Mouse (Mus musculus) CH12.LX (cell line): Measurements from ENCODE around the gene Pdia4. TPM values are rescaled to one million over a fixed set of nuclear protein-coding genes. Genes with fewer than 3 reads are reported as not detected.

Experiments
- DNase-seq: peaks from one replicate; pipeline ENCODE4 v3.0.0-alpha.2; 2013; ENCODE audit errors: extremely low read depth
- H3K27ac ChIP-seq: 2 replicates; pipeline ENCODE4 v1.5.1; 2012; ENCODE audit warnings: low read depth, mild to moderate bottlenecking, control low read depth, moderate library complexity; ENCODE audit not compliant: insufficient read depth
- H3K27me3 ChIP-seq: replicated peaks from 2 replicates; pipeline ENCODE3; 2012; ENCODE audit warnings: inconsistent platforms
- H3K36me3 ChIP-seq, 2 experiments: replicated peaks in 1 of 2; 2 replicates each; pipeline versions ENCODE3 to v1.6.1; 2012; ENCODE audit warnings: inconsistent platforms in 1 of 2, low read length in 1 of 2, mild to moderate bottlenecking in 1 of 2, mixed read lengths in 1 of 2, moderate library complexity in 1 of 2; ENCODE audit not compliant: control insufficient read depth in 1 of 2, insufficient read depth in 1 of 2
- H3K4me1 ChIP-seq, 2 experiments: 2 replicates each; pipeline ENCODE4 v1.6.1; 2012; ENCODE audit warnings: inconsistent platforms in 1 of 2, moderate library complexity in 1 of 2; ENCODE audit not compliant: insufficient read depth in 2 of 2, control insufficient read depth in 1 of 2
- H3K4me2 ChIP-seq: 2 replicates; pipeline ENCODE4 v1.6.1; 2012; ENCODE audit warnings: low read depth, mild to moderate bottlenecking, control low read depth; ENCODE audit not compliant: poor library complexity, insufficient read depth, severe bottlenecking
- H3K4me3 ChIP-seq, 3 experiments: fragments of 150-350 bp in 1 of 3; sonication (generic) in 1 of 3; replicated peaks in 1 of 3; 2 replicates each; pipeline versions ENCODE3 to v1.5.1; 2011 to 2012; ENCODE audit warnings: low read depth in 2 of 3, low read length in 2 of 3, mild to moderate bottlenecking in 2 of 3, moderate library complexity in 2 of 3, control low read depth in 1 of 3, improper control_type of control experiment in 1 of 3, inconsistent platforms in 1 of 3, mixed read lengths in 1 of 3; ENCODE audit not compliant: poor library complexity in 1 of 3
- H3K79me2 ChIP-seq: replicated peaks from 2 replicates; pipeline ENCODE4 v1.6.1; 2012; ENCODE audit warnings: mild to moderate bottlenecking, moderate library complexity; ENCODE audit not compliant: control insufficient read depth, poor library complexity, insufficient read depth, severe bottlenecking; ENCODE audit errors: extremely low read depth
- H3K9ac ChIP-seq: 2 replicates; pipeline ENCODE4 v1.6.1; 2012; ENCODE audit warnings: low read depth, mild to moderate bottlenecking, control low read depth, moderate library complexity; ENCODE audit not compliant: insufficient read depth
- H3K9me3 ChIP-seq: replicated peaks from 2 replicates; pipeline ENCODE3; 2012; ENCODE audit warnings: low read length, inconsistent platforms, mixed read lengths
- BHLHE40 ChIP-seq: IDR thresholded peaks from 2 replicates; pipeline ENCODE4 v1.6.1; 2011; ENCODE audit warnings: mild to moderate bottlenecking, low read depth, low read length, improper control_type of control experiment
- CHD1 ChIP-seq: IDR thresholded peaks from 2 replicates; pipeline ENCODE4 v1.6.1; 2012; ENCODE audit warnings: low read depth, low read length, improper control_type of control experiment, inconsistent platforms
- CHD2 ChIP-seq: IDR thresholded peaks from 2 replicates; pipeline ENCODE4 v1.6.1; 2011; ENCODE audit warnings: low read length, improper control_type of control experiment
- CTCF ChIP-seq, 2 experiments: IDR thresholded peaks in 1 of 2; conservative IDR thresholded peaks in 1 of 2; 2 replicates each; pipeline ENCODE4 v1.5.1; 2011 to 2012; ENCODE audit warnings: low read depth in 2 of 2, low read length in 2 of 2, improper control_type of control experiment in 1 of 2, inconsistent platforms in 1 of 2, mild to moderate bottlenecking in 1 of 2, moderate library complexity in 1 of 2
- ELF1 ChIP-seq: IDR thresholded peaks from 2 replicates; pipeline ENCODE4 v1.6.1; 2014; ENCODE audit warnings: low read depth, mild to moderate bottlenecking, inconsistent platforms, low read length, improper control_type of control experiment
- GABPA ChIP-seq: IDR thresholded peaks from 2 replicates; pipeline ENCODE4 v1.6.1; 2012; ENCODE audit warnings: low read depth, low read length, improper control_type of control experiment, inconsistent platforms; ENCODE audit not compliant: insufficient replicate concordance
- HCFC1 ChIP-seq: IDR thresholded peaks from 2 replicates; pipeline ENCODE4 v1.6.1; 2012; ENCODE audit warnings: low read depth, mild to moderate bottlenecking, inconsistent platforms, low read length, improper control_type of control experiment
- IRF4 ChIP-seq: IDR thresholded peaks from 2 replicates; pipeline ENCODE4 v1.6.1; 2014; ENCODE audit warnings: low read depth, mild to moderate bottlenecking, inconsistent platforms, low read length, improper control_type of control experiment
- JUN ChIP-seq: IDR thresholded peaks from 2 replicates; pipeline ENCODE4 v1.6.1; 2011; ENCODE audit warnings: low read depth, mild to moderate bottlenecking, low read length, improper control_type of control experiment, moderate library complexity; ENCODE audit not compliant: insufficient read depth
- KAT2A ChIP-seq: IDR thresholded peaks from 2 replicates; pipeline ENCODE4 v1.6.1; 2012; ENCODE audit warnings: low read length, improper control_type of control experiment, inconsistent platforms; ENCODE audit not compliant: insufficient replicate concordance
- MAFK ChIP-seq: IDR thresholded peaks from 2 replicates; pipeline ENCODE4 v1.6.1; 2011; ENCODE audit warnings: low read length, improper control_type of control experiment; ENCODE audit not compliant: insufficient replicate concordance
- MAX ChIP-seq: IDR thresholded peaks from 2 replicates; pipeline ENCODE4 v1.6.1; 2011; ENCODE audit warnings: low read length, improper control_type of control experiment
- MAZ ChIP-seq: IDR thresholded peaks from 2 replicates; pipeline ENCODE4 v1.6.1; 2012; ENCODE audit warnings: low read depth, mild to moderate bottlenecking, inconsistent platforms, low read length, improper control_type of control experiment, moderate library complexity
- MEF2A ChIP-seq: IDR thresholded peaks from 2 replicates; pipeline ENCODE4 v1.6.1; 2014; ENCODE audit warnings: low read depth, mild to moderate bottlenecking, inconsistent platforms, low read length, improper control_type of control experiment, borderline replicate concordance
- MXI1 ChIP-seq: IDR thresholded peaks from 2 replicates; pipeline ENCODE4 v1.6.1; 2011; ENCODE audit warnings: mild to moderate bottlenecking, low read depth, low read length, improper control_type of control experiment
- NELFE ChIP-seq: IDR thresholded peaks from 2 replicates; pipeline ENCODE4 v1.6.1; 2011; ENCODE audit warnings: low read depth, low read length, improper control_type of control experiment
- POLR2A ChIP-seq: IDR thresholded peaks from 2 replicates; pipeline ENCODE4 v1.6.1; 2011; ENCODE audit warnings: low read depth, mild to moderate bottlenecking, improper control_type of control experiment, low read length
- SIN3A ChIP-seq: IDR thresholded peaks from 2 replicates; pipeline ENCODE4 v1.6.1; 2012; ENCODE audit warnings: low read length, improper control_type of control experiment, inconsistent platforms
- SMC3 ChIP-seq: IDR thresholded peaks from 2 replicates; pipeline ENCODE4 v1.6.1; 2011; ENCODE audit warnings: low read depth, low read length, improper control_type of control experiment
- UBTF ChIP-seq: IDR thresholded peaks from 2 replicates; pipeline ENCODE4 v1.6.1; 2012; ENCODE audit warnings: low read depth, mild to moderate bottlenecking, inconsistent platforms, low read length, improper control_type of control experiment, moderate library complexity
- USF1 ChIP-seq: IDR thresholded peaks from 2 replicates; pipeline ENCODE4 v1.6.1; 2014; ENCODE audit warnings: low read depth, mild to moderate bottlenecking, inconsistent platforms, low read length, improper control_type of control experiment
- USF2 ChIP-seq: conservative IDR thresholded peaks from 2 replicates; pipeline ENCODE4 v1.6.1; 2011; ENCODE audit warnings: low read depth, low read length, improper control_type of control experiment
- ZC3H11A ChIP-seq: IDR thresholded peaks from 2 replicates; pipeline ENCODE4 v1.6.1; 2012; ENCODE audit warnings: low read depth, mild to moderate bottlenecking, inconsistent platforms, low read length, improper control_type of control experiment
- ZMIZ1 ChIP-seq: IDR thresholded peaks from 2 replicates; pipeline ENCODE4 v1.6.1; 2012; ENCODE audit warnings: low read depth, mild to moderate bottlenecking, inconsistent platforms, low read length, improper control_type of control experiment
- dilution Hi-C: fragments of 300-500 bp; cut with MboI; formaldehyde crosslinking; loops from 2 replicates; pipeline ENCODE4 v1.14.3; 2020; ENCODE audit warnings: low sequenced_read_pairs; ENCODE audit not compliant: extremely low pct_unique_long_range_greater_than_20kb, extremely low pct_ligation_motif_present
- in situ Hi-C: fragments of 300-500 bp; cut with MboI; formaldehyde crosslinking; loops from 3 replicates; pipeline ENCODE4 v1.14.3; 2019; ENCODE audit warnings: low sequenced_read_pairs, low pct_ligation_motif_present, low pct_unique_long_range_greater_than_20kb, mixed read lengths
- polyA plus RNA-seq: library from polyadenylated mRNA; unstranded; fragments of >175 nt; gene quantifications from 2 replicates; pipeline ENCODE4 v1.2.1, GENCODE M21; 2012; ENCODE audit warnings: low read depth; ENCODE audit not compliant: insufficient read length
- total RNA-seq, 2 experiments: library from RNA; depleted of rRNA; stranded (reverse); fragments of 300-350 nt in 1 of 2; fragments of >200 nt in 1 of 2; gene quantifications; 2 replicates each; pipeline ENCODE4 v1.2.3; 2012 to 2014

Gene Pdia4
- total and polyA plus RNA-seq, 3 experiments = 186 to 242 (median 204) TPM

DNA sequence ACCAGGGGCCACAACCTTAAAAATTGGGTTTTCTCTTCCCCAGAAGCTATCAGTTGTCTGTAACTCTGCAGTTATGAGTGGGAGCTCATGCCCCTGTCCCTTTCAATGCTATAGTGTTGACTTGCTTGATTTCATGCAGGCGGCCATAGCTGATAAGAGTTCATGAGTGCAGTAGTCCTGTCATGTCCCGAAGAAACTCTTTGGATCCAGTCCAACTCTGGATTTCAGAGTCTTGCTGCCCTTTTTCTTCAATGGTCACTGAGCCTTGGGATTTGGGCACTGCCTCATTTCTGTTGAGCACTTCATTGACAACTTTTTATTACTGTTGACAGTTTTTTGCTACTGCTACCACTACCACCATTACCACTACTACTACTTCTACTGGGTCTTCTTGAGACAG is 24.4 kb upstream of the Pdia4 start:
- Histone ChIP-seq H3K9me3 (no peaks in the 10 kb centered on the region), H3K27me3 (no peaks in the 10 kb centered on the region), H3K4me1 (peaks cover 0 to 14% of the 10 kb centered on the region in 2 experiments; a peak in 3 of 4 replicates), H3K4me2 (no peak overlapping the region), H3K27ac (no peak overlapping the region), H3K36me3 (peaks cover 12 to 17% of the 10 kb centered on the region in 2 experiments), H3K9ac (no peak overlapping the region), H3K4me3 (no peak overlapping the region), H3K79me2 (peaks cover 7% of the 10 kb centered on the region; the same call in 1 of the 2 replicates)
- dilution Hi-C loops = no loop called here
- no peak for DNase-seq
- in situ Hi-C loops = no loop called here
- TF ChIP-seq CTCF (conservative IDR thresholded peaks at IDR 0.05 in 1 of 2, IDR thresholded peaks at IDR 0.05 in 1 of 2; ENCODE audit: low read depth in 2 of 2, low read length in 2 of 2) (no peak), JUN (no peak), CHD2 (no peak), GABPA (no peak)

DNA sequence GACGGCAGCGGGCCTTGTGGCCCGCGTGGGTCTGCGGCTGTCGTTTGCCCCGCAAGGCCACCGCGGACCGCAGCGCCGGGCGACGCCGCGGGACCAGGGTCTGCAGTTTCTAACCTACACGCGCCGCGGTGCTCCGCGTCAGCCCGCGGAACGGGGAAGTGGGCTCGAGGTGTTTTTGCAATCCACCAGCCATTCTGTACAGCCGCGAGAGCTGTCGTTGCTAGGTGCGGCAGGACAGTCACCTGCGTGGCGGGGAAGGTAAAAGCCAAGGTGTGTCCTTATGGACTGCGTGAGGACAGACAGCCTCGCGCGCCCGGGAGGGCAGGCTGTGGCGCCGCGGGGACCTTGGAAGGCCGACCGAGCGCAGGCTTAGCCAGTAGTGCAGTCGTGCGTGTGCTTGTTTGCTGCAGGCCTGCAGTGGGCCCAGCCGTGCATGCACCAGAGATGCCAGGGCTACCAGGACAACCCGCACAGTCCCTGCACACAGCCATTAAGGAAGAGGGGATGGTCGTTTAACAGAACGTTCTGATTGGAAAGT is 22.8 kb upstream of the Pdia4 start:
- dilution Hi-C loops = no loop called here
- peaks cover 7 to 11% of the 10 kb centered on the region in 2 experiments for H3K36me3 ChIP-seq
- peaks cover 0 to 14% of the 10 kb centered on the region in 2 experiments; a peak in 3 of 4 replicates for H3K4me1 ChIP-seq
- DNase-seq = peak; percentile 51
- H3K4me2 ChIP-seq = peak overlapping the region; percentile 48
- peak overlapping the region; percentile 89 for H3K27ac ChIP-seq
- in situ Hi-C loops = no loop called here
- H3K4me3 ChIP-seq = peak overlapping the region; percentile 91 to 99 (median 98)
- H3K79me2 ChIP-seq = peaks cover 7% of the 10 kb centered on the region; the same call in 1 of the 2 replicates
- H3K27me3 ChIP-seq = no peaks in the 10 kb centered on the region
- TF ChIP-seq IRF4 (no peak), MXI1 (peak; percentile 58)
- TF ChIP-seq, all 38 proteins: peak for 1
- Histone ChIP-seq H3K9ac (peak overlapping the region; percentile 80), H3K9me3 (no peaks in the 10 kb centered on the region)

DNA sequence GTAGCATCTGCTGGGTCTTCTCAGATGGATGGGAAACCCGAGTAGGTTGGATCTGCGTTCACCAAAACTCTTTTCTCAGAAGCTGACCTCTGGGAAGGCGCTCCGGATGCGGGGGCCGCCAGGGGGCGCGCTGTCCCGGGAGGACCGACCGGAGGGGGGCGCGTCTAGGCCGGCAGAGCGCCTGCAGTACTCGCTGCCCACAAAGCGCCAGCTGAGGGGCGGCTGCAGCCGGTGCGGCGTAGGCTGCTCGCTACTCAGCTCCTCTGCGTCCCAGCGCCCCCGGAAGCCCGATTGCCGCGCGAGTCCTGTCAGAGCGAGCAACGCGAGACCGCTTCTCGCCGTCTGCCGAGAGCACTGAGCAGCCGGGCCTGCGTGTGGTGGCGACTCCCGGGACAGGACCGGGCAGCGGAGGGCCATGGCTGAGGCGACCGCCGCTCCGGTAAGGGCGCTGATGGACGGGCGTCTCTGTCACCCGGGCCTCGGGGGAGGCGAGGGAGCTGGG is 22.3 kb upstream of the Pdia4 start, which contains the start of gene Zfp398:
TSS of gene Zfp398 (plus strand) at position 180 of the 502 bp plus-strand sequence.
- dilution Hi-C loops = no loop called here
- Histone ChIP-seq H3K27ac (peak within 1 kb of the TSS; percentile 89), H3K9me3 (no peaks in the 10 kb centered on the region), H3K4me1 (peaks cover 2 to 18% of the 10 kb centered on the region in 2 experiments), H3K79me2 (peaks cover 7% of the 10 kb centered on the region; the same call in 1 of the 2 replicates), H3K36me3 (peaks cover 4 to 9% of the 10 kb centered on the region in 2 experiments), H3K4me3 (peak within 1 kb of the TSS; percentile 91 to 99 (median 98)), H3K9ac (peak within 1 kb of the TSS; percentile 80), H3K4me2 (peak within 1 kb of the TSS; percentile 70), H3K27me3 (no peaks in the 10 kb centered on the region)
- DNase-seq = peak; percentile 87
- in situ Hi-C loops = no loop called here
- TF ChIP-seq MXI1 (peak; percentile 76), MAFK (no peak), SMC3 (peak; percentile 76), NELFE (peak; percentile 78), KAT2A (no peak), UBTF (peak; percentile 91), POLR2A (peak; percentile 68), ZMIZ1 (peak; percentile 66; the same call in 1 of the 2 replicates), HCFC1 (peak; percentile 77), USF2 (no peak), MEF2A (0 out of 2 replicates have a peak, but pooled peaks have one; percentile 66), BHLHE40 (0 out of 2 replicates have a peak, but pooled peaks have one; percentile 18), ZC3H11A (no peak), USF1 (no peak), CHD1 (peak; percentile 58; the same call in 1 of the 2 replicates), CTCF (conservative IDR thresholded peaks at IDR 0.05 in 1 of 2, IDR thresholded peaks at IDR 0.05 in 1 of 2; ENCODE audit: low read depth in 2 of 2, low read length in 2 of 2) (peak in 1 of 2 experiments; percentile 100; a peak in 2 of 4 replicates), MAZ (peak; percentile 78; the same call in 1 of the 2 replicates), SIN3A (peak; percentile 88), ELF1 (peak; percentile 76), MAX (peak; percentile 47; the same call in 1 of the 2 replicates)
